Mouse (Mus musculus) heart, embryonic 13.5 days (tissue): ENCODE results near the gene Dnah7a. TPM values are rescaled to one million over a fixed set of nuclear protein-coding genes. Genes with fewer than 3 reads are reported as not detected.
A peak's percentile ranks its signal among the peaks of the same experiment; 100 is the strongest.
"Not testable (repeated sequence)": the region's sequence is repeated elsewhere in the genome, so short reads cannot be mapped to it uniquely, and the experiment has no call there.

Experiments
- ATAC-seq: fragments of 200-750 bp; cut with Nextera tagmentation; 2 replicates; pipeline ENCODE4 v1.8.0; 2017; ENCODE audit warnings: moderate TSS enrichment; ENCODE audit not compliant: insufficient number of reproducible peaks, low FRiP score, low TSS enrichment; ENCODE audit errors: extremely low read depth
- H3K27ac ChIP-seq: fragments of 300-500 bp; sonication (generic); replicated peaks from 2 replicates; pipeline ENCODE4 v1.5.1; 2015; ENCODE audit warnings: moderate library complexity, mild to moderate bottlenecking, inconsistent platforms
- H3K27me3 ChIP-seq: fragments of 300-500 bp; sonication (generic); replicated peaks from 2 replicates; pipeline ENCODE4 v1.6.1; 2015; ENCODE audit warnings: mild to moderate bottlenecking, inconsistent platforms
- H3K36me3 ChIP-seq: fragments of 300-500 bp; sonication (generic); 2 replicates; pipeline ENCODE4 v1.6.1; 2015; ENCODE audit warnings: mild to moderate bottlenecking, inconsistent platforms
- H3K4me1 ChIP-seq: fragments of 300-500 bp; sonication (generic); 2 replicates; pipeline ENCODE4 v1.6.1; 2015; ENCODE audit warnings: inconsistent platforms
- H3K4me2 ChIP-seq: fragments of 300-500 bp; sonication (generic); 2 replicates; pipeline ENCODE4 v1.6.1; 2015; ENCODE audit warnings: inconsistent platforms, mild to moderate bottlenecking, moderate library complexity
- H3K4me3 ChIP-seq: fragments of 300-500 bp; sonication (generic); 2 replicates; pipeline ENCODE4 v1.5.1; 2015; ENCODE audit warnings: moderate library complexity, mild to moderate bottlenecking, inconsistent platforms
- H3K9ac ChIP-seq: fragments of 300-500 bp; sonication (generic); 2 replicates; pipeline ENCODE4 v1.6.1; 2015; ENCODE audit warnings: inconsistent platforms, mild to moderate bottlenecking, moderate library complexity
- H3K9me3 ChIP-seq: fragments of 300-500 bp; sonication (generic); 2 replicates; pipeline ENCODE4 v1.6.1; 2016; ENCODE audit warnings: inconsistent platforms
- WGBS: fragments of 180-500 bp; shearing (Covaris S2); methylation state at CpG from one replicate; pipeline ENCODE4 v1.1.7; 2015; ENCODE audit warnings: mixed read lengths; 5-methylcytosine and 5-hydroxymethylcytosine counted together
- polyA plus RNA-seq: library from polyadenylated mRNA; unstranded; fragments of >200 nt; fragmentation: Nextera tagmentation; extraction: Ambion mirVana; gene quantifications from 2 replicates; pipeline ENCODE4 v1.2.1, GENCODE M21; 2015

Dnah7a gene
- polyA plus RNA-seq, 1 experiment from 2014 or later: 0.82 TPM

- no peak overlapping the region for H3K4me2 ChIP-seq
- WGBS: 36% methylated on average over 8 of the region's 8 CpGs
- no peak for ATAC-seq
Measured at GRCm38 (mm10) chr1:53639865-53640794, 66.5 kb downstream of the Dnah7a start.

GRCm38 (mm10) chr1:53635641-53636040 lies 70.9 kb downstream of the Dnah7a start:
- 57% methylated on average over 2 of the region's 2 CpGs for WGBS
- not testable (repeated sequence) for H3K27ac ChIP-seq, ATAC-seq, H3K9me3 ChIP-seq, H3K36me3 ChIP-seq, H3K9ac ChIP-seq, H3K4me3 ChIP-seq, H3K27me3 ChIP-seq, H3K4me2 ChIP-seq, H3K4me1 ChIP-seq

More at GRCm38 (mm10) chr1:53639865-53640794, 66.5 kb downstream of the Dnah7a start:
- Histone ChIP-seq H3K9me3 (no peaks in the 10 kb centered on the region), H3K36me3 (no peaks in the 10 kb centered on the region), H3K27me3 (no peaks in the 10 kb centered on the region), H3K27ac (no peak overlapping the region), H3K4me1 (no peaks in the 10 kb centered on the region), H3K4me3 (no peak overlapping the region), H3K9ac (no peak overlapping the region)

- not testable (repeated sequence) for H3K4me3 ChIP-seq, H3K4me2 ChIP-seq, H3K36me3 ChIP-seq, H3K27ac ChIP-seq, H3K9me3 ChIP-seq, H3K9ac ChIP-seq, ATAC-seq, H3K27me3 ChIP-seq, H3K4me1 ChIP-seq
Measured at GRCm38 (mm10) chr1:53632040-53632439, 74.5 kb downstream of the Dnah7a start.

- Histone ChIP-seq H3K27me3 (no peaks in the 10 kb centered on the region), H3K27ac (no peak overlapping the region), H3K4me1 (0 out of 2 replicates have a peak, but pooled peaks cover 3% of the 10 kb centered on the region), H3K36me3 (no peaks in the 10 kb centered on the region), H3K4me3 (no peak overlapping the region), H3K9me3 (no peaks in the 10 kb centered on the region), H3K9ac (no peak overlapping the region), H3K4me2 (no peak overlapping the region)
- WGBS: 44% methylated on average over 6 of the region's 6 CpGs
- ATAC-seq: no peak
Measured at GRCm38 (mm10) chr1:53630011-53630410, 76.6 kb downstream of the Dnah7a start.

- Histone ChIP-seq H3K4me1 (no peaks in the 10 kb centered on the region), H3K9me3 (peaks cover 23% of the 10 kb centered on the region), H3K27me3 (no peaks in the 10 kb centered on the region), H3K36me3 (no peaks in the 10 kb centered on the region), H3K4me2 (no peak overlapping the region), H3K27ac (no peak overlapping the region), H3K9ac (no peak overlapping the region), H3K4me3 (no peak overlapping the region)
- ATAC-seq: no peak
- 89% methylated on average over 16 of the region's 16 CpGs for WGBS
Measured at GRCm38 (mm10) chr1:53613486-53613885, 93.1 kb downstream of the Dnah7a start.

GRCm38 (mm10) chr1:53581326-53581725 lies 125.3 kb downstream of the Dnah7a start:
- H3K4me3 ChIP-seq, H3K4me1 ChIP-seq, H3K36me3 ChIP-seq, H3K27me3 ChIP-seq, H3K9ac ChIP-seq, ATAC-seq, H3K27ac ChIP-seq, H3K9me3 ChIP-seq, H3K4me2 ChIP-seq: not testable (repeated sequence)
- WGBS: 17% methylated on average over 1 of the region's 1 CpGs

- not testable (repeated sequence) for H3K27ac ChIP-seq, H3K36me3 ChIP-seq, H3K4me3 ChIP-seq, H3K9ac ChIP-seq, H3K4me1 ChIP-seq, H3K9me3 ChIP-seq, H3K4me2 ChIP-seq, ATAC-seq, H3K27me3 ChIP-seq
- 76% methylated on average over 3 of the region's 3 CpGs for WGBS
Measured at GRCm38 (mm10) chr1:53557918-53558317, 148.7 kb downstream of the Dnah7a start.

GRCm38 (mm10) chr1:53547018-53547417 lies 159.6 kb downstream of the Dnah7a start:
- ATAC-seq, H3K27ac ChIP-seq, H3K4me2 ChIP-seq, H3K36me3 ChIP-seq, H3K9ac ChIP-seq, H3K4me1 ChIP-seq, H3K27me3 ChIP-seq, H3K9me3 ChIP-seq, H3K4me3 ChIP-seq: not testable (repeated sequence)
- WGBS: 90% methylated on average over 10 of the region's 10 CpGs

GRCm38 (mm10) chr1:53538356-53538755 lies 168.2 kb downstream of the Dnah7a start:
- not testable (repeated sequence) for H3K9me3 ChIP-seq, H3K9ac ChIP-seq, H3K4me3 ChIP-seq, H3K36me3 ChIP-seq, H3K4me1 ChIP-seq, ATAC-seq, H3K27ac ChIP-seq, H3K4me2 ChIP-seq, H3K27me3 ChIP-seq
- 59% methylated on average over 2 of the region's 2 CpGs for WGBS

- not testable (repeated sequence) for H3K9ac ChIP-seq, H3K4me1 ChIP-seq, H3K4me3 ChIP-seq, H3K27ac ChIP-seq, H3K9me3 ChIP-seq, H3K4me2 ChIP-seq, H3K27me3 ChIP-seq, H3K36me3 ChIP-seq, ATAC-seq
- 44% methylated on average over 1 of the region's 1 CpGs for WGBS
Measured at GRCm38 (mm10) chr1:53534826-53535225, 171.8 kb downstream of the Dnah7a start.

- not testable (repeated sequence) for H3K9ac ChIP-seq, H3K9me3 ChIP-seq, H3K27me3 ChIP-seq, H3K4me1 ChIP-seq, H3K4me3 ChIP-seq, ATAC-seq, H3K27ac ChIP-seq, H3K36me3 ChIP-seq, H3K4me2 ChIP-seq
- WGBS: 74% methylated on average over 2 of the region's 2 CpGs
Measured at GRCm38 (mm10) chr1:53526021-53526420, 180.6 kb downstream of the Dnah7a start.

- Histone ChIP-seq H3K4me2 (0 out of 2 replicates have a peak overlapping the region, but pooled peaks have one; percentile 1), H3K9ac (no peak overlapping the region), H3K4me1 (peaks cover 14% of the 10 kb centered on the region), H3K36me3 (no peaks in the 10 kb centered on the region), H3K4me3 (no peak overlapping the region), H3K27me3 (no peaks in the 10 kb centered on the region), H3K9me3 (no peaks in the 10 kb centered on the region), H3K27ac (no peak overlapping the region)
- ATAC-seq: peak; percentile 25; the same call in 1 of the 2 replicates
- WGBS: 30% methylated on average over 4 of the region's 4 CpGs
Measured at GRCm38 (mm10) chr1:53473699-53474098, 232.9 kb downstream of the Dnah7a start.
